Mouse (Mus musculus) gastrocnemius, postnatal 25 days (tissue): ENCODE data around the gene Dhrs7b. TPM values are rescaled to one million over a fixed set of nuclear protein-coding genes. Genes with fewer than 3 reads are reported as not detected.

Experiments
- DNase-seq: peaks from one replicate; pipeline ENCODE4 v3.0.0; 2022
- total RNA-seq, 2 experiments: library from RNA; stranded (reverse); gene quantifications; 1 replicate in 1 of 2; 2 replicates in 1 of 2; pipeline ENCODE4 v1.2.3; 2021

Dhrs7b gene
- total RNA-seq, 2 experiments from 2014 or later: 19.1 to 22.0 TPM

GRCm38 (mm10) chr11:60902001-60902400 lies 71.6 kb downstream of the Dhrs7b start:
- no peak for DNase-seq

GRCm38 (mm10) chr11:60902486-60902885 lies 72.1 kb downstream of the Dhrs7b start:
- DNase-seq: no peak

GRCm38 (mm10) chr11:60903661-60904061 lies 73.2 kb downstream of the Dhrs7b start:
- DNase-seq: no peak

- DNase-seq: no peak
These were observed 75.1 kb downstream of the Dhrs7b start for GRCm38 (mm10) chr11:60905407-60906120.

- DNase-seq: no peak
These were observed 76.0 kb downstream of the Dhrs7b start for GRCm38 (mm10) chr11:60906449-60906848.

- no peak for DNase-seq
These were observed 77.6 kb downstream of the Dhrs7b start for GRCm38 (mm10) chr11:60908073-60908472.

GRCm38 (mm10) chr11:60909626-60910025 lies 79.2 kb downstream of the Dhrs7b start:
- no peak for DNase-seq

Other genes starting within 250 kb of the Dhrs7b start
- gene Llgl1, start 130.9 kb upstream of the Dhrs7b start, total RNA-seq: 1 to 10 TPM; 8.3 to 9.1 TPM
- gene Flii, start 103.4 kb upstream of the Dhrs7b start, total RNA-seq: 10 to 100 TPM; 85.4 to 97.7 TPM
- gene Mief2, start 102.2 kb upstream of the Dhrs7b start, total RNA-seq: 10 to 100 TPM; 73.9 to 91.2 TPM
- 1 to 10 TPM; 3.2 to 3.3 TPM for gene Top3a, start 53.3 kb upstream of the Dhrs7b start, total RNA-seq
- 10 to 100 TPM; 13.4 to 15.3 TPM for gene Smcr8, start 53.1 kb upstream of the Dhrs7b start, total RNA-seq
- 10 to 100 TPM in 1 of 2 experiments, 1 to 10 TPM in 1; 9.1 to 12.2 TPM for gene Shmt1, start 18.9 kb upstream of the Dhrs7b start, total RNA-seq
- 10 to 100 TPM; 34.0 TPM for gene Tmem11, start 48.6 kb downstream of the Dhrs7b start, total RNA-seq
- 10 to 100 TPM in 1 of 2 experiments, 1 to 10 TPM in 1; 9.5 to 10.3 TPM for gene Natd1, start 84.1 kb downstream of the Dhrs7b start, total RNA-seq
- 100 to 1,000 TPM; 154 to 218 TPM for gene Map2k3, start 101.4 kb downstream of the Dhrs7b start, total RNA-seq
- gene Kcnj12, start 191.9 kb downstream of the Dhrs7b start, total RNA-seq: 10 to 100 TPM; 44.5 to 45.1 TPM